ENCODE assay signal across 25 mouse cellular contexts in the genomic region with DNA sequence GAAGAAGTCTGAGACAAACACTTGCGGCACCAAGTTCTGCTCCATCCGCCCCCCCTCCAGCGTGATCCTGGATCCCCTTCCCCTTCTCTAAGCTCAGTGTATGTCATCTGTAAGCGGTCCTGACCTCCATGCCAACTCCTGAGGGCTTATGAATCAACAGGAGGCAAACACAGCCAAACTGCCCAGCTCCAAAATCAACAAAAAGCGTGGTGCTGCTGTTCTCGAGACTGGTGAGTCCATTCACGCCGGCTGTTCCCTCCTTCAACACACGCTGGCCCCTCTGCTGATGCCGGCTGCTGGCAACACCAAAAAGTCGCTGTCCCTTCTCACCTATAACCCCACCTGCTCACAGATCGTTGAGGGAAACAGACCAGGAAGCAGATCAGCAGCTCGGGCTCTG.
DNase-seq lines count a peak whose midpoint lies in the region; ATAC-seq lines count a peak whose summit lies in the region.
"Had no signal": no experiment of that assay in that cellular context is flagged by ENCODE, and none has a peak within 500 bp of the region (broad histone marks: within the 10 kb centered on the region; RNA-seq: fewer than 3 reads in every experiment).

No protein-coding gene starts in this region.

- H3K4me3 ChIP-seq in kidney, embryonic 15.5 days (replicated peaks), result no peak overlapping the region
- H3K4me3 ChIP-seq in lung, embryonic 15.5 days, result no peak overlapping the region
- H3K4me3 ChIP-seq: embryonic facial prominence, embryonic 13.5 days; forebrain, embryonic 10.5 days; forebrain, embryonic 15.5 days; hindbrain, embryonic 10.5 days; left cerebral cortex, adult 2 months; limb, embryonic 13.5 days; midbrain, embryonic 10.5 days; myocyte; neural tube, embryonic 12.5 days had no signal

- WGBS in kidney, embryonic 15.5 days, result 50% methylated on average over 13 of the region's 13 CpGs
- WGBS in lung, embryonic 15.5 days, result 41% methylated on average over 13 of the region's 13 CpGs

- no peaks in the 10 kb centered on the region for H3K9me3 ChIP-seq in kidney, embryonic 15.5 days (replicated peaks)
- no peaks in the 10 kb centered on the region for H3K9me3 ChIP-seq in lung, embryonic 15.5 days
- H3K9me3 ChIP-seq: embryonic facial prominence, embryonic 13.5 days; forebrain, embryonic 10.5 days; forebrain, embryonic 15.5 days; hindbrain, embryonic 10.5 days; limb, embryonic 13.5 days; midbrain, embryonic 10.5 days; neural tube, embryonic 12.5 days had no signal

- peaks cover 23% of the 10 kb centered on the region for H3K4me1 ChIP-seq in kidney, embryonic 15.5 days
- 0 out of 2 replicates have a peak, but pooled peaks cover 7% of the 10 kb centered on the region for H3K4me1 ChIP-seq in lung, embryonic 15.5 days
- H3K4me1 ChIP-seq: forebrain, embryonic 15.5 days; limb, embryonic 13.5 days; neural tube, embryonic 12.5 days had no signal

- H3K36me3 ChIP-seq in kidney, embryonic 15.5 days, result no peaks in the 10 kb centered on the region
- H3K36me3 ChIP-seq in lung, embryonic 15.5 days, result no peaks in the 10 kb centered on the region
- H3K36me3 ChIP-seq: embryonic facial prominence, embryonic 13.5 days; forebrain, embryonic 10.5 days; forebrain, embryonic 15.5 days; hindbrain, embryonic 10.5 days; limb, embryonic 13.5 days; midbrain, embryonic 10.5 days; neural tube, embryonic 12.5 days had no signal

- peak overlapping the region; percentile 64 for H3K27ac ChIP-seq in kidney, embryonic 15.5 days
- 0 out of 2 replicates have a peak overlapping the region, but pooled peaks have one; percentile 44 for H3K27ac ChIP-seq in lung, embryonic 15.5 days
- H3K27ac ChIP-seq: embryonic facial prominence, embryonic 13.5 days; forebrain, embryonic 10.5 days; forebrain, embryonic 15.5 days; hindbrain, embryonic 10.5 days; left cerebral cortex, adult 2 months; limb, embryonic 13.5 days; midbrain, embryonic 10.5 days; neural tube, embryonic 12.5 days had no signal

- no peak overlapping the region for H3K4me2 ChIP-seq in kidney, embryonic 15.5 days
- no peak overlapping the region for H3K4me2 ChIP-seq in lung, embryonic 15.5 days
- H3K4me2 ChIP-seq: embryonic facial prominence, embryonic 13.5 days; forebrain, embryonic 15.5 days; limb, embryonic 13.5 days; liver, embryonic 11.5 days; neural tube, embryonic 12.5 days had no signal

- no peak overlapping the region for H3K9ac ChIP-seq in kidney, embryonic 15.5 days
- no peak overlapping the region for H3K9ac ChIP-seq in lung, embryonic 15.5 days
- H3K9ac ChIP-seq: embryonic facial prominence, embryonic 13.5 days; forebrain, embryonic 15.5 days; limb, embryonic 13.5 days; neural tube, embryonic 12.5 days had no signal

- no peak for DNase-seq in kidney, adult 9 months
- DNase-seq in lung, postnatal 10 days, result no peak
- peak; percentile 25 for DNase-seq in lung, postnatal 25 days (ENCODE audit: low spot score)
- DNase-seq in urinary bladder, postnatal 10 days (ENCODE audit: low spot score), result no peak
- DNase-seq: B cell, adult 2 months; cerebellum, adult 18-20 months; cerebellum, postnatal 10 days; kidney, postnatal 10 days; right cerebral cortex, postnatal 4 days; thymus, adult 2 months; thymus, postnatal 4 days had no signal

- no peak for ATAC-seq in kidney, embryonic 15.5 days (replicated peaks; ENCODE audit: low FRiP score)
- no peak for ATAC-seq in lung, embryonic 15.5 days (ENCODE audit: borderline replicate concordance, extremely low read depth, low FRiP score, low TSS enrichment)
- ATAC-seq: activated CD4-positive, CD25-positive, alpha-beta regulatory T cell, adult 4 months; forebrain, embryonic 15.5 days; hindbrain, embryonic 16.5 days had no signal

- no peaks in the 10 kb centered on the region for H3K27me3 ChIP-seq in kidney, embryonic 15.5 days
- H3K27me3 ChIP-seq in lung, embryonic 15.5 days, result no peaks in the 10 kb centered on the region
- H3K27me3 ChIP-seq: embryonic facial prominence, embryonic 13.5 days; forebrain, embryonic 15.5 days; limb, embryonic 13.5 days; neural tube, embryonic 12.5 days had no signal
